Mouse (Mus musculus): Measurements from ENCODE around the gene Gramd4.
"Not testable (repeated sequence)": the region's sequence is repeated elsewhere in the genome, so short reads cannot be mapped to it uniquely, and the experiment has no call there.

The Gramd4 gene

DNA sequence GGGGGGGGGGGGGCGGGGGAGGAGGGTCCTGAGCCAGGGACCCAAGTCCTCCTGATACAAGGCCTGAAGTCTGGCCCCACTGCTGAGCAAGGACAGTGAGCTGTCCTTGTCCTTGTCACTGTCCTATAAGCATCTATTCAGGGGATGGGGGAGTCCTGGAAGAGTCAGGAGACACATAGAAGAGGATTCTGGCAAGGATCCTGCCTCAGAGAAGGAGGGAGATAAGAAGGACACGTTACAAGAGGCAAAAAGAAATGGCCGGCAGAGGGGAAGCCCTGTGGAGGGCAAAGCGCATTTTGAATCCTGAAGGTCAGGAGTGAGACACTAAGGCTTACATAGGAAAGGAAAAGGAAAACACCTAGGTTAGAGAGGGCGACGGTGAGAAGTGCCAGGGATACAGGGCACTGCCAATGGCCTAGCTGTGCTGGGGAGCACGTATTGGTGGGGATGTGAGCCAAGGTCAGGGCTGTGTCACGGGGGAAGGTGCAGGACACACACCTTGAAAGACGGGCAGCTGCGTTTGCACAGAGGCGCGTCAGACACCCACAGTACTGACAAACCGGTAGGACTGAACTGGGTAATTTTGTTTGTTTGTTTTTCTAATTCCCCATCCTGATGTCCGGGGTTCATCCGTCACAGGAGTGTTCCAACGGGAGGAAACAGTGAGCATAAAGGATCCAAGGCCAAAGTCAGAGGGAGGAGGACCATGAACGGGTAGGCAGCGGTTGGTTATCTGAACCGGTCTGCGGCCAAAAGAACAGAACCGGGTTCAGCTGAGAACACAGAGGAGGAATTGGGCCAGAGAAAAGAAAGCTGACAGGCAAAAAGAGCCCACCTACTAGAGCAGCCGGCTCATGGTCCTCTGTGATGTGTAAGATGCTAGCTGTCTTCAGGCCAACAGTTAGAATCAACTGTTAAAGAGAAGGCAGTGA is 119.5 kb downstream of the Gramd4 start:
- DNase-seq (ENCODE audit: extremely low read depth, insufficient read length, low spot score): no peak

GRCm38 (mm10) chr15:86177703-86178251 is 120.3 kb downstream of the Gramd4 start:
- not testable (repeated sequence) for DNase-seq (ENCODE audit: extremely low read depth, insufficient read length, low spot score)

DNA sequence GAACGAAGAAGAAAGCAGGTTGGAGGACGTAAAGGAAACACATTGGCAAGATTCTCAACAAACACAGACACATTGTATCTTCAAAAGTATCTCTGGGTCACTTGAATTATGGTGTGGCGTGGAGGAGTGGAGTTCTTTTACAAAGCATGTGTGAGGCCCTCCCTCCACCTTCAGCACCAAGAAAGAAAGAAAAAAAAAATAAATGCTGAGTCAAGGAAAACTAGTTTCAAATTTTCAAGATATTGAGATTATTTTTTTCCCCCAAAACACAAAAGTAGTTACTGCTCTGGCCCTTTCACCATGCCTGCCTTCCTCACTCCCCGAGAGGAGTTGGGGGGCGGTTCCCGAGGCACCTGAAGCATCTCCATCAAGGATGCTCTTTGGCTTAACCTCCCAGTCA is 121.1 kb downstream of the Gramd4 start:
- DNase-seq (ENCODE audit: extremely low read depth, insufficient read length, low spot score): no peak

DNA sequence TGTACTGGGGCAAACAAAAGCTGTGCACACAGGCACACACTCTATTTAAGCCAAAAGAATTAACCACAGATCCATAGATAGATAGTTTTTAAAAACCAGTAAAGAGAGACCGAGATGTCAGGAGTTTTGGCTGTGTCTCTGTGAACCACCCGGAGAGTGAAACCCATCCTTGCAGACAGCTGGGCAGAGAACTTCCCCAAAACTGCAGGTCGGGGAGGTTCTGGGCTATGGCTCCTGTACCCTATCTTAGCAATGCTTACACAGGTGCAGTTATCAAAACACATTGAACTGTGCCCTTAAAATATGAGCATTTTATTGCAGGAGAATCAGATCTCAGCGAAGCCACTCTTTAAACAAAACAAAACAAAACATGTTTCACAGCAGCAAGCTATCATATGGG is 122.9 kb downstream of the Gramd4 start:
- no peak for DNase-seq (ENCODE audit: extremely low read depth, insufficient read length, low spot score)

DNA sequence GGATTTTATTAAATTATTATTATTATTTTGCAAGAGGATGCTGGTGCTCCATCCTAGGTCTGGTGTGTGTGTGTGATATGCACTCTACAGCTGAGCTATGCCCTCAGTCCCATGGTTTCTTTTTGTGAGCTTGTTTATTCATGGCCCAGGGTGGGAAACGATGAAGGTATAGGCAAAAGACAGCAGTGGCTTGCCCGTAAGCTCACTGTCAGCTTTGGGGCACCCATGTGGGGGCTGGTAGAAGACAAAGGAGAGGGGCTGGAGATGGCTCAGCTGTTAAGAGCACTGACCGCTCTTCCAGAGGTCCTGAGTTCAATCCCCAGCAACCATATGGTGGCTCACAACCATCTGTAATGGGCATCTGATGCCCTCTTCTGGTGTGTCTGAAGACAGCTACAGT is 123.8 kb downstream of the Gramd4 start:
- DNase-seq (ENCODE audit: extremely low read depth, insufficient read length, low spot score): not testable (repeated sequence)

GRCm38 (mm10) chr15:86181941-86182439 is 124.5 kb downstream of the Gramd4 start:
- no peak for DNase-seq (ENCODE audit: extremely low read depth, insufficient read length, low spot score)

GRCm38 (mm10) chr15:86182646-86183045 is 125.2 kb downstream of the Gramd4 start:
- peak; percentile 67 for DNase-seq (ENCODE audit: extremely low read depth, insufficient read length, low spot score)

DNA sequence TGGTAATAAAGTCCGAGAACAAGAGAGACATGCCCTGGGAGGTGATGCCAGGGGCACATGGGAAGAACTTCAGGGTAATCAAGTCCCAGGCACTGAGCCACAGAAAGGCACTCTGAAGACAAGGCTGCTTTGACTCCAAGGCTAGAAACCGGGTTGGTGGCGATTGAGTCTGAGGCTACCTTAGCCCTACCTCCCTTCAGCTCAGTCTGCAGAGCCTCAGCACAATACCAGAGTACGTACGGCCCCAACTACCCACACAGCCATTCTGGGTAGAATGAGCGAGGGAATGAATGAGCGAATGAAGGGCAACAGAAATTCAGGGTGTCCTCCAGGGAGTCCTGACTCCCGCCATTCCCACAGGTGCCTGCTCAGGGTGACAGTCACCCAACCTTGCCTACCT is 126.0 kb downstream of the Gramd4 start:
- no peak for DNase-seq (ENCODE audit: extremely low read depth, insufficient read length, low spot score)

DNA sequence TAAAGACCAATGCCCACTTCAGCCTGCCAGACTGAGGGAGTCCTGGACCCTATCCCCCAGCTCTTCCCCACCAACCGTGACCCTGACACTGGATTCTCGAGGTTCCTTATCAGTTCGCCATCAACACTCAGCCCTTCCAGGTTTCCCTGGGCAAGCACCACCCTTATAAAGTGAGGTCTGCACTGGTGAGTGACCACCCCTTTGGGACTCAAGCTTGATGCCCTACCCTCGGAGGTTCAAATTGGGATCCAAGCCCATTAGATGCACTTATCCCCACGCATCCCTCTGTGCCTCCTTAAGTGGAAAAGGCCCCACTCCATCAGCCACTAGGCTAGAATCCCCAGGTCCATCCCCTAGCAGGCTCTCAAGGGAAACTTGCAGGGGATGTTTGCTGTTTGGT is 126.6 kb downstream of the Gramd4 start:
- no peak for DNase-seq (ENCODE audit: extremely low read depth, insufficient read length, low spot score)

DNA sequence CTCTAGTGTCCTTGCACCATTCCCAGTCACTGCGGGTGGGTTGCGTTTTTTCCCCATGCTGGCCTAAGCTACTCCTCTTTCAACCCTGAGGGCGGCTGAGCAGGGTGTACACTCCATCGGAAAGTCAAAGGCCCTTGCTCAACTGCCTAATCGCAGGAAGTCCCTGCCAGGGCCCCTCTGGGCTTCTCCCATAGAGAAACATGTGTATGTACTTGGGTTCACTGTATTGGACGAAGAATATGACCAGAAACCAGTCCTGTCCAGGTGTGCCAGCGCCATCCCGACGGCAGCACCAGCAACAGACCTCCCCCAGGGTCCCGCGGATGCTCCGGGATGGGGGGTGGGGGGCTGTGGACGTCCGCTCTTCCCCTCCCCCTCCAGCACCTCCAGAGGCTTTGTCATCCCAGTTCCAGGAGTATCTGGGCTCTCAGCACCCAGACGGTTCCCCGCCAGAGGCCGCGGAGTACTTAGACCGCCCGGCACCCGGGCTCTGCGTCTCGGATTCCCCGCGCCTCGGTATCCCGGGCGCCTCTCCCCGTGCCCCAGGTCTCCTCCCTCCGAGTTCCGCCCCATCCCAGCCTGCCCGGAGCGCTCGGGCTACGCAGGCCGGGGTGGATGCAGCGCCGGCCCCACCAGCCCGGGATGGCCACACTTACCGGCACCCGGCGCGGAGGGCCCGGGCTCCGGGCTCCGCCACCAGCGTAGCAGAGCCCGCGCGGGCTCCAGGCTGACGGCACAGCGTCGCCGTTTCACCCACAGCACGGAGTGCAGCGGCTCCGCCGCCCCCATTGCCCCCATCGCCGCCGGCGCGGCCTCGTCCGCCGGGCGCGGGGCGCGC is 127.6 kb downstream of the Gramd4 start:
- DNase-seq (ENCODE audit: extremely low read depth, insufficient read length, low spot score): peak; percentile 78

DNA sequence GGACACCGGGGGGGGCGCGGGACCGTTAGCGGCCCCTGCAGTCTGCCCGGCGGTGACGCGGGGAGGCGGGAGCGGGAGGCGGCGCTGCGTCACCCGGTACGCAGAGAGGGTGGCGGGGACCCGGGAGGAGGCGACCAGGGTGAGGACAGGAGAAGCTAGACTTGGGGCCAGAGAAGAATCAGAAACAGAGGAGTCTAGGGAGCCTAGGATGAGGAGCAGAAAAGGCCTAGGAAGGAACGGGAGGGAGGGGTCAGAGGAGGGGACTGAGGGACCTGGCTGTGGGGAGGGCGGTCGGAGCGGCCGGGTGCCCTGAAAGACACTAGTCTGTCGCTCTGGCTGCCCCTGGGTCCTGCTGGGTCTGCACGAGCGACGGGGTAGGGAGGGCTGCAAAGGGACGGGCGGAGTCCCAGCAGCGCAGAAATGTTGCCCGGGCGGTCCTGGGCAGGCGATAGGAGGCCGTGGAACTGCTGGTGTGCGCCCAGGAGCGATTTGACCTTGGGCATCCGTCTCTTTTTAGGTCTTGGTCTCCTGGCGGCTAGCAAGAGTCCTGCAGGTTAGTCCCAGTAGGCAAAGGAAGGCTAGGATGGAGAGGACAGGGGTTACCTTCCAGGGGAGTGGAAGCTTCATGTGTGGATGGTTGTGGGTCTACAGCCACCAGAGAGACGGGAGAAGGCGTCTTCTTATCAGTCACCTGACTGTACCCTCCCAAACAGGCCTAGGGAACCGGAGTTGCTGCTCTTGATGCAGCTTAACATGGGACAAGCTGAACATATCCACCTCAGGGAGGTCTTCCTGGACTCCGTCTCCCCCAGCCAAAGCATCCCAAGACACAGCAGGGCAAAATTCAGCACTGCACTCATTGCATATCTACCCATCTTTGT is 128.4 kb downstream of the Gramd4 start, which contains the start of gene Cerk:
Cerk (minus strand) TSS at position 453 of the 881 bp plus-strand sequence.
- peak; percentile 86 for DNase-seq (ENCODE audit: extremely low read depth, insufficient read length, low spot score)

GRCm38 (mm10) chr15:86186686-86187085 is 129.2 kb downstream of the Gramd4 start:
- DNase-seq (ENCODE audit: extremely low read depth, insufficient read length, low spot score): no peak
